Mouse (Mus musculus): ENCODE measurements around the gene Stab2.

- TF ChIP-seq CTCF (IDR thresholded peaks at IDR 0.05; ENCODE audit: insufficient read depth, low read depth, low read length) (no peak), POLR2A (IDR thresholded peaks at IDR 0.05; ENCODE audit: insufficient read depth, low read depth, low read length) (no peak)
Observed at GRCm38 (mm10) chr10:87039340-87039739, 31.5 kb upstream of the Stab2 start.

Measured in olfactory bulb, adult 2 months (tissue).